Mouse (Mus musculus): ENCODE data around the gene Ube2h. TPM values are rescaled to one million over a fixed set of nuclear protein-coding genes. Genes with fewer than 3 reads are reported as not detected.
"Not testable (repeated sequence)": the region's sequence is repeated elsewhere in the genome, so short reads cannot be mapped to it uniquely, and the experiment has no call there.

The Ube2h gene
- total RNA-seq (2017) = 125 and 134 TPM in 2 replicates

GRCm38 (mm10) chr6:30304399-30304917, at the start of gene Ube2h:
Gene Ube2h, minus strand, starts transcription at chr6:30304539.
- ATAC-seq (ENCODE audit: extremely low read depth, insufficient number of reproducible peaks, low FRiP score, poor library complexity, severe bottlenecking) = peak; percentile 89

- ATAC-seq (ENCODE audit: extremely low read depth, insufficient number of reproducible peaks, low FRiP score, poor library complexity, severe bottlenecking) = no peak
Observed at GRCm38 (mm10) chr6:30353661-30354060, 49.3 kb upstream of the Ube2h start.

- ATAC-seq (ENCODE audit: extremely low read depth, insufficient number of reproducible peaks, low FRiP score, poor library complexity, severe bottlenecking) = peak; percentile 14; the same call in 1 of the 2 replicates
Observed at GRCm38 (mm10) chr6:30352762-30353161, 48.4 kb upstream of the Ube2h start.

- no peak for ATAC-seq (ENCODE audit: extremely low read depth, insufficient number of reproducible peaks, low FRiP score, poor library complexity, severe bottlenecking)
Observed at GRCm38 (mm10) chr6:30351290-30351689, 47.0 kb upstream of the Ube2h start.

GRCm38 (mm10) chr6:30347288-30347801, 43.0 kb upstream of the Ube2h start:
- no peak for ATAC-seq (ENCODE audit: extremely low read depth, insufficient number of reproducible peaks, low FRiP score, poor library complexity, severe bottlenecking)

GRCm38 (mm10) chr6:30346737-30347136, 42.4 kb upstream of the Ube2h start:
- ATAC-seq (ENCODE audit: extremely low read depth, insufficient number of reproducible peaks, low FRiP score, poor library complexity, severe bottlenecking) = no peak

- ATAC-seq (ENCODE audit: extremely low read depth, insufficient number of reproducible peaks, low FRiP score, poor library complexity, severe bottlenecking) = no peak
Observed at GRCm38 (mm10) chr6:30344032-30344431, 39.7 kb upstream of the Ube2h start.

GRCm38 (mm10) chr6:30340231-30340873, 36.0 kb upstream of the Ube2h start:
- no peak for ATAC-seq (ENCODE audit: extremely low read depth, insufficient number of reproducible peaks, low FRiP score, poor library complexity, severe bottlenecking)

GRCm38 (mm10) chr6:30336912-30337311, 32.6 kb upstream of the Ube2h start:
- ATAC-seq (ENCODE audit: extremely low read depth, insufficient number of reproducible peaks, low FRiP score, poor library complexity, severe bottlenecking) = peak; percentile 81

GRCm38 (mm10) chr6:30332262-30332661, 27.9 kb upstream of the Ube2h start:
- no peak for ATAC-seq (ENCODE audit: extremely low read depth, insufficient number of reproducible peaks, low FRiP score, poor library complexity, severe bottlenecking)

GRCm38 (mm10) chr6:30330706-30331105, 26.4 kb upstream of the Ube2h start:
- no peak for ATAC-seq (ENCODE audit: extremely low read depth, insufficient number of reproducible peaks, low FRiP score, poor library complexity, severe bottlenecking)

GRCm38 (mm10) chr6:30325932-30326501, 21.7 kb upstream of the Ube2h start:
- peak; percentile 73; the same call in 1 of the 2 replicates for ATAC-seq (ENCODE audit: extremely low read depth, insufficient number of reproducible peaks, low FRiP score, poor library complexity, severe bottlenecking)

- no peak for ATAC-seq (ENCODE audit: extremely low read depth, insufficient number of reproducible peaks, low FRiP score, poor library complexity, severe bottlenecking)
Observed at GRCm38 (mm10) chr6:30321002-30321401, 16.7 kb upstream of the Ube2h start.

- no peak for ATAC-seq (ENCODE audit: extremely low read depth, insufficient number of reproducible peaks, low FRiP score, poor library complexity, severe bottlenecking)
Observed at GRCm38 (mm10) chr6:30319216-30319615, 14.9 kb upstream of the Ube2h start.

GRCm38 (mm10) chr6:30312006-30312405, 7.7 kb upstream of the Ube2h start:
- no peak for ATAC-seq (ENCODE audit: extremely low read depth, insufficient number of reproducible peaks, low FRiP score, poor library complexity, severe bottlenecking)

GRCm38 (mm10) chr6:30308751-30309150, 4.4 kb upstream of the Ube2h start:
- ATAC-seq (ENCODE audit: extremely low read depth, insufficient number of reproducible peaks, low FRiP score, poor library complexity, severe bottlenecking) = no peak

- ATAC-seq (ENCODE audit: extremely low read depth, insufficient number of reproducible peaks, low FRiP score, poor library complexity, severe bottlenecking) = no peak
Observed at GRCm38 (mm10) chr6:30307691-30308090, 3.4 kb upstream of the Ube2h start.

GRCm38 (mm10) chr6:30303771-30304398, 454 bp downstream of the Ube2h start:
- ATAC-seq (ENCODE audit: extremely low read depth, insufficient number of reproducible peaks, low FRiP score, poor library complexity, severe bottlenecking) = not testable (repeated sequence)

GRCm38 (mm10) chr6:30302781-30303631, 1.3 kb downstream of the Ube2h start:
- ATAC-seq (ENCODE audit: extremely low read depth, insufficient number of reproducible peaks, low FRiP score, poor library complexity, severe bottlenecking) = no peak

Measured in neutrophil, adult 5-6 weeks (primary cell).